Mouse (Mus musculus) embryonic stem cell, embryonic (primary cell): ENCODE data around the gene Serinc5.

Experiments
- CTCF ChIA-PET, 4 experiments: fragments of 300-600 bp in 2 of 4; fragments of 350-600 bp in 2 of 4; sonication (Branson Sonifier 250); formaldehyde crosslinking; loops; one replicate each; lab custom pipeline; 2022; ENCODE audit warnings: inconsistent platforms in 2 of 4; lab: Charles Lee
- POLR2A ChIA-PET, 4 experiments: fragments of 300-600 bp in 2 of 4; fragments of 350-600 bp in 2 of 4; sonication (Branson Sonifier 250); formaldehyde crosslinking; loops; one replicate each; lab custom pipeline; 2022; ENCODE audit warnings: antibody characterized with exemption in 4 of 4, inconsistent platforms in 1 of 4; lab: Charles Lee

Gene Serinc5

DNA sequence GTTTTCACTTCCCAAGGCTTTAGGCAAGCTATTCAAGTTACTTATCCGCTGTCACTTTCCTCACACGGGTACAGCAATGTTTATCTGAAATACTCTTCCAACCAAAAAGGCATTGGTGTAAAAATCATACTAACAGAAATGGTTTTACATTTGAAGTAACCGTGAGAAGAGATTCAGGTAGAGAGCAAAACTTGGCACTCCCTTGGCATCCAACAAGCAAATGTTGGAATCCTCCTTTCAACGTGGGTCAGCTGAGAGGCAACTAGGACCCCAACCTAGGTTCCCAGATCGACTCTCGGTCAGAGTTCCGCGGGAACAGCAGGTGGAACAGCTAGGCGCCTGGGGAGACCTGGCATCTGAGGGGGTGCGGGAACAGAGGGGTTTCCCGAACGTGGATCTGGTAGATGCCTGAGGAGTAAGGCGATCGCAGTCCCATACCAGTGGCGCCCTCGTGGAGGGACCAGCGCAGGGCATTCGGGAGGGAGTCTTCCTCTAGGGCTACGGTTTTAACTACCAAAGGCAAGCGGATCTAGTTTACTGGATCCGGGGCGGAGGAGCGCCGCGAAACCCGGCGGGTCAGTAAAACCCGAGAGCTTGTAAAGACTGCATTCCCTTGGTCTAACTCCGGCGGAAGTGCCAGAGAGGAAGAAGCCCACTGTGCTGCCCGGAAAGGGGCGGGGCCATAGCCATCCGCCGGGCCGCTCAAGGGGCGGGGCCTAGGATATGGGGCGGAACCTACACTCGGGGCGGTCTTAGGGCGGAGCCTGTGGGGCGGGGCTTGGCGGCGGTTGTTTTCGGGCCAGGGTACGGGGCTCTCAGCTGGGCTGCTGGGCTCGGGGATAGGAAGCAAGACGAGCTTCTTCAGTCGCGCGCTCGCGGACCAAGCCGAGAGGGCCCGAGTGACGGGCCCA lies at the start of gene Serinc5:
Serinc5 (plus strand) TSS at position 781 of the 911 bp plus-strand sequence.
- POLR2A ChIA-PET = interaction anchor here (0.6 to 3.4 kb wide), 45 partner anchors 15 to 1686 kb away, joined by 3 to 31 read pairs (median 4); partner anchors contain the start of genes Dhfr (in 3 of the 4), Msh3 (in 3 of the 4), Tent2 (in 1 of the 4) and Zfyve16 (in 1 of the 4)

DNA sequence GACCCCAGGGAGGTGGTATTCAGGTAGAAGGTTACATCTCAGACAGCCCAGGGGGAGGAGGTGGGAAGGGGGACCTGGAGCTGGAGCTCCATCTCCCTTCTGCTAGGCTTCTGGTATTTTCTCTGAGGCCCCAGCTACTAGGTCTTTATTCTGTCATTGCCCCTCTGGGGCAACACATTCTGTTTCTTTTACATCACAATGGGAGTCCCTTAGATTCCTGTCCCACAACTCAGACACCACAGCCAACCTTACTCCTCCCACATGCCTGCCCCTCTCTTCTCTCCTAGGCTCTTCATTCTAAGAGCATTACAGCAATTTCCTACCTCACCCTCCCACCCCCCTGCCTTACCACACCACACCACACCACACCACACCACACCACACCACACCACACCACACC lies 34.8 kb upstream of the Serinc5 start, which contains the start of gene Spz1:
Spz1 (minus strand) TSS at position 101 of the 400 bp plus-strand sequence.
- CTCF ChIA-PET = no interaction called here

More for the DNA sequence above, at the start of gene Serinc5:
- CTCF ChIA-PET = interaction anchor here in 3 of 4 experiments (0.8 to 1.0 kb wide), 3 partner anchors 15 to 256 kb away, joined by 3 read pairs; partner anchors contain the start of genes Dhfr (in 1 of the 3) and Msh3 (in 1 of the 3)

DNA sequence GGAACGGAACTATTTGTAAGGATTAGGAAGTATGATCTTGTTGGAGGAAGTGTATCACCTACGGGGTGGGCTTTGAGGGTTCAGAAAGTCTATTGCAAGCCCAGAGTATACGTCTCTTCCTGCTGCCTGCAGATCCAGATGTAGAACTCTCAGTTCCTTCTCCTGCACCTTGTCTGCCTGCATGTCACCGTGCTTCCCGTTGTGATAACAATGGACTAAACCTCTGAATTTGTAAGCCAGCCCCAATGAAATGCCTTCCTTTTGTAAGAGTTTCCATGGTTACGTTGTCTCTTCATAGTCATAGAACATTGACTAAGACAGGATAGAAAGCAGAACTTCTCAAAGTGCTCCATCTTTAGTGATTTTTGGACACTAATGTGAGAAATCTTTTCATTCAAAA lies 34.2 kb upstream of the Serinc5 start:
- POLR2A ChIA-PET = interaction anchor here in 1 of 4 experiments (1.3 kb wide), 1 partner anchor 8 kb away, joined by 3 read pairs; no protein-coding TSS in a partner anchor
- CTCF ChIA-PET = no interaction called here

More for the DNA sequence above, 34.8 kb upstream of the Serinc5 start, which contains the start of gene Spz1:
- POLR2A ChIA-PET = interaction anchor here in 1 of 4 experiments (1.3 kb wide), 1 partner anchor 9 kb away, joined by 3 read pairs; no protein-coding TSS in a partner anchor

DNA sequence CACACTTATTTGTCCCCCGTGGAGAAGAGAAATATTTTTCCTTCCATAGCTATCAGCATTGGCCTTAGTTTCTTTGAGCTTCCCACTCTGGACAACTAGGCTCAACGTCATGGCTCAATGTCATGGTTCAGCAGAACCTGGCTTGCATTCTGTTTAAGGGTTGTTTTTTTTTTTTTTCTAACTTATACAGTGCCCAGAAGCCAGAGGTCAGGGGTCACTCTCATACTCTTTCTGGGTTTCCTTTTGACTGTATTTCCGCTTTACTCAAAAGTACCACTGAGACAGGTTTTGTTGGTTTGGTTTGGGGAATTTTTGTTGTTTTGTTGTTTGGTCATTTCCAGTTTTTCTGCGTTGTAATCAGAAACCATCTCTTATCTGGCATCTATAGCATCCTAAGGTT lies 32.7 kb upstream of the Serinc5 start:
- POLR2A ChIA-PET = interaction anchor here in 2 of 4 experiments (0.6 to 0.7 kb wide), 2 partner anchors 135 to 409 kb away, joined by 3 to 4 read pairs; no protein-coding TSS in a partner anchor
- CTCF ChIA-PET = interaction anchor here in 2 of 4 experiments (0.6 to 0.7 kb wide), 2 partner anchors 9 to 905 kb away, joined by 3 read pairs; no protein-coding TSS in a partner anchor

DNA sequence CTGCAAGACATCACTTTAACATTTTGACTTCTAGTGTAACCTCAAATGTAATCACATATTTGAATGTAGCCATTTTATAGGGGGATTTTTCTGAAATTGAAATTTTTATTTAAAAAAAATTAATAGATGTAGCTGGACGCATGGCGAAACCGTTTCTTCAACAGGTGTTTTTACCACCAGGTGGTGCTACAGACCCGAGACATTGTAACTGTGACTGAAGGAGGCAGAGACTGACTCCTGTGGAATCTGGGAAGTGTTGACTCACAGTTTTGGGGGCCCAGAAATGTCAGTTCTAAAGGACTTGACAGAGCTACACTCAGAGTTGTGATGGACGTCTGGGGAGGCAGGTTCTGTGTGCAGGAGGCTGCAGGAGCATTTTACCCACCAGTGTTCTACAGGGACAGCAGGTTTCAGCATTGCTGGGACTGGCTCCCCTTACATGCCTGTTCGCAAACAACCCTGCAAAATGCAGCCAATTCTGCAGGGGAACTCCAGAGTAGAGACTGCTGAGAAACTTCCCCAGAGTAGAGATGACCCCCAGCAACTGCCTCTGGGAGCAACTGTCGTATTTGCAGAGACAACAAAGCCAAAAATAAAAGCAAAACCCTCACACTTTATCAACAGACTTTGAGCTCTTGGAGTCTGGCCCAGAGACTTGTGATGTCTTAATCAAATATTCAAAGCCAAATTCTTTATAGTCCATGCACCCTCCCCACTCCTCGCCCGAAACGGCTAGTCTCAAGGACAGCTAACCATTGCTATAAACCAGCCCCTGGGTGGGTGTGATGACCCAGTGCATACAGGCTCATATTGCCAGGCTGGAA lies 30.5 kb upstream of the Serinc5 start:
- CTCF ChIA-PET = interaction anchor here (0.5 to 1.5 kb wide), 13 partner anchors 11 to 698 kb away, joined by 3 to 12 read pairs (median 4); partner anchors contain the start of genes Dhfr (in 1 of the 4) and Msh3 (in 1 of the 4)
- POLR2A ChIA-PET = interaction anchor here in 3 of 4 experiments (0.7 to 1.5 kb wide), 6 partner anchors 30 to 226 kb away, joined by 3 to 5 read pairs (median 3); partner anchors contain the start of genes Serinc5 (in 2 of the 3), Dhfr (in 1 of the 3), Msh3 (in 1 of the 3) and Zfyve16 (in 1 of the 3)

DNA sequence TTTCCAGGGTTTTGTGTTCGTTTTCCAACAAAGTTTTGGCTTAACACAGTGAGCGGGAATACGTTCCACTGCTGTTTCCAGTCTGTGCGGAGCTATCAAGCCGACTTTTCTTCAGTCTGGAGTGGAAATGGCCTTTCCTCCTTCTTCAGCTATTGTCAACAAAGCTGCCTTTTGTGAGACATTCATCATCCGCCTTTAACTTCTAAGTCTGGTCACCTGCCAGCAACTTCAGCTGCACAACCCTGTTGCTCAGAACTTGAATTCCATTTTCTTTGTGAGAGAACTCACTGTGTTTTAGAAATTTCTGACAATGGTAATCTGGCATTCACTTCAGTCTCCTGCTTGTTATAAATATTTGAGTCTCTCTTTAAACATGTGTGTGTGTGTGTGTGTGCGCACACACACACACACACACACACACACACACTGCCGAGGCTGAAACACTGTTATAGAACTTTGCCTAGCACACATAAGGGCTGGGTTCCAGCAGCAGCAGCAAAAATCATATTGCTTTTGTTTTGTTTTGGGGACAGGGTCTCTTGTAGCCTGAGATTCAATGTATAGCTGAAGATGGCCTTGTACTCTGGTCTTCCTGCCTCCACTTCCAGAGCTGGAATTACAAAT lies 26.7 kb upstream of the Serinc5 start:
- ChIA-PET CTCF (interaction anchor here in 2 of 4 experiments (0.6 kb wide), 2 partner anchors 157 to 261 kb away, joined by 3 to 4 read pairs; no protein-coding TSS in a partner anchor), POLR2A (interaction anchor here in 2 of 4 experiments (0.7 to 1.0 kb wide), 2 partner anchors 8 to 49 kb away, joined by 3 read pairs; partner anchors contain the start of gene Spz1 (in 1 of the 2))

DNA sequence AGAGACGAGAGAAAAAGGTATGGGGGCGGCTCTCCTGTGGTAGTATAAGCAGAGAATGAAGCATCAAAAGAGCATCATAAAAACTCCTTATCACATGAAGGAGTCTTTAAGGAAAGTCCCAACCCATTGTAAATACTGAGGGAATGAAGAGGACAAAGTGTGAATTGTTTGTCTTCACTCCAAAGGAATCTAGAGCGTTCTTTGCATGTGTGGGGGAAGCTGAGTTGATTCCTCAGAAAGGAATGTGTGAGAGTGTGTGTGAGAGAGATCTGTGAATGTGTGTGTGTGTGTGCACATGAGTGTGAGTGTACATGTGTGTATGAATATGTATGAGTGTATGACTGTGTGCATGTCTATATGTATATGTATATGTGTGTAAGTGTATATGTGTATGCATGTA lies 22.2 kb upstream of the Serinc5 start:
- CTCF ChIA-PET = no interaction called here
- POLR2A ChIA-PET = no interaction called here

DNA sequence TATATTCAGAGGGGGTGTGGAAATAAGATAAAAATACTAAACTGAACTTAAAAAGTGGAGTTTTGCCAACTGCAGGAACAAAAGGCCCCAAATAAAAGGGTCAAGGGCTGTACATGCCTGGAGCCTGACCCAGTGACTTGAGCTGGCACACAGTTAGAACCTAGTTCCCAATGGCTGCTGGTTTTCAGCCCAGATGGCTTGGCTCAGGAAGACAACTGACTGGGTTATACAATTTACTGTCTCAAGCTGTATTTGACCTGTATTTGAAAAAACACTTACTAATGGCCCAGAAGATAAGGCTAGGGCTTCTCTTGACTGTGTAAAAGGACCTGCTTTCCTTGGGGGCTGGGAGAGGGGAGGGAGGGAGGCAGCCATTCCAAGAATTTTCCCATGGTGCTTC lies 21.6 kb upstream of the Serinc5 start:
- POLR2A ChIA-PET = interaction anchor here in 1 of 4 experiments (1.0 kb wide), 1 partner anchor 21 kb away, joined by 3 read pairs; the partner anchor contains the start of gene Serinc5
- CTCF ChIA-PET = no interaction called here

DNA sequence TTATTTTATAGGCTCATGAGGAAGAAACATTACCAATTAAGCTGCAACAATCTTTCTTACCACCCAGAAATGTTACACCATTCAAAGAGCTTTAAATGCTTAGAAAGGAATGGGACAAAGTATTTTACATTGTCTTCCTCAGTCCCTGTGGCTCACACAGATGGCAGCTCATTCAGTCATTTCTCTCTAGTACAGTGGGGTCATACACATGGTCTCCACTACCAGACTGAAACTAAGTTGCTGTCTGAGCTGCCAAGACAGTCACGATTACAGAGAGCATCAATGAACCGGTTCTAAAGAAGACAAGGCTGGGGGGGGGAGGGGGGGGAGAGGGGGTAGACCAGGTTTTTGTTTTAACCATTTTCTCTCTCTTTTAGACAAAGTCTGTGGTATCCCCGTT lies 19.7 kb upstream of the Serinc5 start:
- ChIA-PET CTCF (interaction anchor here in 1 of 4 experiments (1.1 kb wide), 1 partner anchor 11 kb away, joined by 3 read pairs; no protein-coding TSS in a partner anchor), POLR2A (interaction anchor here in 1 of 4 experiments (0.9 kb wide), 1 partner anchor 20 kb away, joined by 3 read pairs; the partner anchor contains the start of gene Serinc5)

DNA sequence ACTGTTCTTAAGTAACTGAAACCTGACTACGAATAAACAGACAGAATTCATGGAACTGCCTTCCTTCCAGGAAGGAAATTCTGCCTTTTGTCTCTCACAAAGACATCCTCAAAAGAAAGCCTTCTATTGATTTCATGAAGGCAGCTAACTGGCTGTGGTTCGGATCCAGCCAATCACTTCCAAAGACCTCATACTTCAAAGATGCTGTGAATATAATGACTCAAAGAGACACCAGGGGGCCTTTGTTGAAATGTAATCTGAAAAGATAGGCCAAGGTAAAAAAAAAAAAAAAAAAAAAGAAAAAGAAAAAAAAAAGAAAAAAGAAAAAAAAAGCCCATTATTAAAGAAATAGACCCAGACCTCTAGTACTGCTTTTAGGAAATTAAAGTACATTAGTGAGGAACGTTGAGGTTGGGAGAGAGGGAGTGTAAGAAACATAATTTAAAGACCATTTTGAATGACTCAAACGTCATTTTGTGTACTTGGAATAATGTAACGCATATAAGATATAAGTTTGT lies 18.6 kb upstream of the Serinc5 start:
- POLR2A ChIA-PET = interaction anchor here in 1 of 4 experiments (1.8 kb wide), 1 partner anchor 18 kb away, joined by 8 read pairs; the partner anchor contains the start of gene Serinc5
- CTCF ChIA-PET = interaction anchor here in 2 of 4 experiments (0.6 to 1.1 kb wide), 2 partner anchors 12 to 548 kb away, joined by 3 to 5 read pairs; no protein-coding TSS in a partner anchor

DNA sequence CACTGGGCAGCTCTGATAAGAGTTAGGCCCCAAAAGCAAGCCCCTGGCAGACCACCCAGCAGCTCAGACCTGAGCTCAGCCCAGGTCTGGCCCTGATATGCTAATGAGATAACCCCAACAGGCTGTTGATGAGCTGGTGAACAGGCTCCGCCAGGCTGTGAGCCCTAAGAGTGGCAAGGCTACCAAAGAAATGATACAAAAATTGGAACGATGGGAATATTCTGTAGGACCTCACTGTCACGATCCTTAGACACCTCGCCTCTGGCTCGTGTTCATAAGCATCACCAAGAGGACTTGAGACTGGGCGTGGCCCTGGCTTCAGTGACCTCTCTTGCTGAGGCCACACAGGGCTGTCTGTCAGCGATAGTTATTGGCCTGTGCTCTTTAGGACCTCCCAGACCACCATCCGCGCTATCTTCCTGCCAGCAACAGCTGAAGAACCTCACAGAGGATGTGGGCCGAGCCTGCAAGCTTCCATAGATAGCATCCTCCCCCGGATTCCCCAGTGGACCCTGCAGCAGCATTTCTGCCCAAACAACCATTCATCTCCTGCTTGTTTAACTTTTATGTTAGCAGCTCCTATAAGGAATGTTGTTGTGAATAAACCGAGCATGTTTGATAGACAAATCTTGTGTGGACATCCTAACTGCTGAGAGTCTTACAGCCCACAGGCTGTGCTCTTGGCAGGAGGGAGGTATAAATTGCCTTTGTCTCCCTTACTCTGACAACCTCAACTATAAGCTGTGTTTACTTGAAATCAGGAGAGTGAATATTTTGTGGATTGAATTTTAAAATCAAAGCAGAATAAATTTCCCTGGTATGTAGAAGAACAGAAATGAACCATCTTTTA lies 17.9 kb upstream of the Serinc5 start:
- POLR2A ChIA-PET = interaction anchor here in 1 of 4 experiments (1.8 kb wide), 1 partner anchor 17 kb away, joined by 8 read pairs; the partner anchor contains the start of gene Serinc5
- CTCF ChIA-PET = no interaction called here

DNA sequence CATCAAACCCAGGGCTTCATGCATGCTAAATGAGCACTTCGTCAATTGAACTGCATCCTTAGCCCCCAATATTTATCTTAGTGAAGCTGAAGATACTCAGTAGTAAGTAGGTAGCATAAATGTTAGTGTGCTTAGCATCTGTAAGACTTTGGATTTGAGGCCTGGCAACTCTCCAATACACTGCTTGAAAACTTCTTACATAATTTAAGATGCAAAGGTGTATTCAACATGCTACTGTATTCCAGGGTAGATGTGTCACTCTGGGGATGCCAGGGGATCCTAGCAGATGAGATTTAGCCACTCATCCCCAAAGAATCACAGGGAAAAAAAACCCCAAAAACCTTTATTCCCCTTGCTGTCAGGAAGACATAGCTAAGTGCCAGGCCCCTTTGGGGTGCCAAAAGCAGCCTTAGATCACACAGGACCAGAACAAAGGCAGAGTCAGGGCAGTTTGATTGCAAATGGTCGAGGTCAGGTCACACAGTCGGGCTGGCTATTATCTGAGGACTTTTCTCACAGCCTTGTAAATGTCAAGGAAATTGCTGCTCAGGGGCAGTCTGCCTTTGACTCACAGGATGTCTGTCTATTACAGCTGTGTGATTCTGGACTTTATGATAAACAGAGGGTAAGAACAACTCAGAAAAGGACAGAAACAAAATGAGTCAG lies 17.0 kb upstream of the Serinc5 start:
- CTCF ChIA-PET = no interaction called here
- POLR2A ChIA-PET = interaction anchor here in 1 of 4 experiments (1.8 kb wide), 1 partner anchor 16 kb away, joined by 8 read pairs; the partner anchor contains the start of gene Serinc5

DNA sequence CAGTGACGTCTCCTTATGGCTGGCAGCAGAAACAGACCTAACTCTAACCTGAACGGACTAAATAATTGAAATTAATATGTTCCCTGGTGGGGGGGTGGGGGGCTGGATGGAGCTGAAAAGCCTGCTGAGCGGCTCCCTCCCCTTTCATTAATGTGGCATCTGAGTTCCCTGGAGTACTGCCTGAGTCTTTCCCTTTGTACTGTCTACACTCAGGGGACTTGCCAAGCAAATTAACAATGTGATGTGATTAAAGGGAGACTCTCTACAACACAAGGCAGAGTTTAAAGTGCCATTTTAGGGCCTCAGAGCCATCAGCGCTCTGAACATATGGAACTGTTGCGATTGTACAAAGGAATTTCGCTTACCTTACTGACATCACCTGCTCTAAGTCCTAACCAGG lies 16.4 kb upstream of the Serinc5 start:
- CTCF ChIA-PET = no interaction called here

DNA sequence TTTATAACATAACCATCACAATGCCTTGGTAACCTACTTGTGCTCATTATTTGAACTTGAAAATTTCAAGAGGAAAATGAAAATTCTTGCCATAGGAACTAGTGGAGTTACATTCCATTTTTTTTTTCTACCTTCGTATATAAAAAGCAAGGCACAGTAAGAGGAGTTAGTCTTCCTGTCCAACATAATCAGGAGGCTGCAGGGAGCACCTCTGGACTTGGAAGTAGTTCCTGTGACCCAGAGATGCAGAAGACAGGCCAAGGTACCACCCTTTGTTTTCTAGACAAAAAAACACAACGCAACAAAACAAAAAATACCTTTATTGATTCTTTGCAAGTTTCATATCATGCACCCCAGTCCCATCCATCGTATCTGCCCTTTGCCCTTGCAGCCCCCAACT lies 16.0 kb upstream of the Serinc5 start:
- POLR2A ChIA-PET = interaction anchor here in 1 of 4 experiments (1.8 kb wide), 1 partner anchor 16 kb away, joined by 6 read pairs; the partner anchor contains the start of gene Serinc5

More for the DNA sequence above, 16.4 kb upstream of the Serinc5 start:
- POLR2A ChIA-PET = no interaction called here

DNA sequence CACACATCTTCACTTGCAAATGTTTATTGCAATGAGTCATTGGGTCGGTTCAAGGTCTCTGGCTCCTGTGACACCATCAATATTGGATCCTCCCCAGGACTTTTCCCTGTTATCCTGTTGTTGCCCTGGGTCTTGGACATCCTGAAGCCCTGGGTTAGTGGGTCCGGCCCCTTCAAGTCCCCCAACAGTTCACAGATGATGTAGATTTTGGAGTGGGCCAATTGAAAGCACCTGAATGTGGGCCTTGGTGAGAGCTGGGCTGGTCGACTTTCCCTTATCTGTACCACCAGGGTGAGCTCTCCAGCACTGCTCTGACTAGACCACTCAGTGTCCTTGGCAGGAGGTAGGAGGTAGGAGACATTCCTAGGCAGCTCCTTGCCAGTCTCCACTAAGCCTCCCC lies 15.5 kb upstream of the Serinc5 start:
- ChIA-PET POLR2A (interaction anchor here in 2 of 4 experiments (0.5 to 1.8 kb wide), 2 partner anchors 16 to 1290 kb away, joined by 6 read pairs; partner anchors contain the start of gene Serinc5 (in 1 of the 2)), CTCF (interaction anchor here in 3 of 4 experiments (0.6 to 0.9 kb wide), 4 partner anchors 15 to 79 kb away, joined by 3 to 4 read pairs (median 3); no protein-coding TSS in a partner anchor)

More for the DNA sequence above, 16.0 kb upstream of the Serinc5 start:
- CTCF ChIA-PET = interaction anchor here in 2 of 4 experiments (0.6 to 0.9 kb wide), 2 partner anchors 15 to 78 kb away, joined by 3 read pairs; no protein-coding TSS in a partner anchor
